Mouse (Mus musculus) hindbrain, embryonic 10.5 days (tissue): ENCODE results near the gene Scimp. TPM values are rescaled to one million over a fixed set of nuclear protein-coding genes. Genes with fewer than 3 reads are reported as not detected.
A peak's percentile ranks its signal among the peaks of the same experiment; 100 is the strongest.

Source experiments
- DNase-seq: peaks from one replicate; pipeline ENCODE4 v3.0.0-alpha.2; 2017; ENCODE audit warnings: low spot score
- H3K27ac ChIP-seq: fragments of 300-500 bp; sonication (generic); 2 replicates; pipeline ENCODE4 v1.5.1; 2016; ENCODE audit warnings: mild to moderate bottlenecking, moderate library complexity
- H3K27me3 ChIP-seq: fragments of 300-500 bp; sonication (generic); 2 replicates; pipeline ENCODE4 v1.6.1; 2016; ENCODE audit warnings: mild to moderate bottlenecking; ENCODE audit not compliant: poor library complexity, insufficient read depth, severe bottlenecking
- H3K36me3 ChIP-seq: fragments of 300-500 bp; sonication (generic); 2 replicates; pipeline ENCODE4 v1.6.1; 2016; ENCODE audit warnings: mild to moderate bottlenecking, moderate library complexity
- H3K4me1 ChIP-seq: fragments of 300-500 bp; sonication (generic); replicated peaks from 2 replicates; pipeline ENCODE4 v1.6.1; 2016; ENCODE audit warnings: mild to moderate bottlenecking
- H3K4me3 ChIP-seq: fragments of 300-500 bp; sonication (generic); 2 replicates; pipeline ENCODE4 v1.5.1; 2016; ENCODE audit warnings: mild to moderate bottlenecking, moderate library complexity
- H3K9me3 ChIP-seq: fragments of 300-500 bp; sonication (generic); 2 replicates; pipeline ENCODE4 v1.6.1; 2016; ENCODE audit warnings: mild to moderate bottlenecking, moderate library complexity
- WGBS: fragments of 180-500 bp; shearing (Covaris S2); methylation state at CpG from one replicate; pipeline ENCODE4 v1.1.7; 2016; 5-methylcytosine and 5-hydroxymethylcytosine counted together
- polyA plus RNA-seq: library from polyadenylated mRNA; unstranded; fragments of >200 nt; fragmentation: Nextera tagmentation; extraction: Ambion mirVana; gene quantifications from 2 replicates; pipeline ENCODE4 v1.2.1, GENCODE M21; 2016

Scimp gene
- polyA plus RNA-seq, result not detected in 2 replicates

GRCm38 (mm10) chr11:70812365-70812764, at the start of gene Scimp:
Gene Scimp (minus strand): TSS chr11:70812586.
- no peaks in the 10 kb centered on the region for H3K36me3 ChIP-seq
- no peak within 1 kb of the TSS for H3K4me3 ChIP-seq
- H3K27ac ChIP-seq, result no peak within 1 kb of the TSS
- no peak for DNase-seq
- H3K27me3 ChIP-seq, result no peaks in the 10 kb centered on the region
- H3K9me3 ChIP-seq, result no peaks in the 10 kb centered on the region
- H3K4me1 ChIP-seq, result 0 out of 2 replicates have a peak, but pooled peaks cover 7% of the 10 kb centered on the region
- WGBS, result 79% methylated on average over 7 of the region's 7 CpGs

GRCm38 (mm10) chr11:70860371-70860770, 48.0 kb upstream of the Scimp start:
- no peaks in the 10 kb centered on the region for H3K9me3 ChIP-seq
- 0 out of 2 replicates have a peak, but pooled peaks cover 2% of the 10 kb centered on the region for H3K36me3 ChIP-seq
- H3K4me1 ChIP-seq, result no peaks in the 10 kb centered on the region
- no peaks in the 10 kb centered on the region for H3K27me3 ChIP-seq
- WGBS, result 96% methylated on average over 1 of the region's 1 CpGs
- DNase-seq, result no peak
- H3K27ac ChIP-seq, result no peak overlapping the region
- no peak overlapping the region for H3K4me3 ChIP-seq

- no peak for DNase-seq
- H3K4me1 ChIP-seq, result peaks cover 27% of the 10 kb centered on the region
- no peak overlapping the region for H3K27ac ChIP-seq
- H3K9me3 ChIP-seq, result no peaks in the 10 kb centered on the region
- no peaks in the 10 kb centered on the region; the same call in 1 of the 2 replicates for H3K27me3 ChIP-seq
- H3K36me3 ChIP-seq, result no peaks in the 10 kb centered on the region
- H3K4me3 ChIP-seq, result peak overlapping the region; percentile 97
- 68% methylated on average over 2 of the region's 2 CpGs for WGBS
Measured at GRCm38 (mm10) chr11:70846029-70846428, 33.6 kb upstream of the Scimp start.

GRCm38 (mm10) chr11:70845457-70845978, 33.1 kb upstream of the Scimp start:
- Histone ChIP-seq H3K36me3 (no peaks in the 10 kb centered on the region), H3K4me1 (peaks cover 27% of the 10 kb centered on the region), H3K9me3 (no peaks in the 10 kb centered on the region), H3K4me3 (peak overlapping the region; percentile 97), H3K27ac (peak overlapping the region; percentile 95), H3K27me3 (no peaks in the 10 kb centered on the region; the same call in 1 of the 2 replicates)
- DNase-seq, result no peak
- WGBS, result 7% methylated on average over 19 of the region's 19 CpGs

GRCm38 (mm10) chr11:70844559-70845456, 32.4 kb upstream of the Scimp start, which contains the start of gene Rabep1:
Gene Rabep1 (plus strand): TSS chr11:70844778.
- Histone ChIP-seq H3K9me3 (no peaks in the 10 kb centered on the region), H3K4me3 (peak within 1 kb of the TSS; percentile 97), H3K36me3 (no peaks in the 10 kb centered on the region), H3K27me3 (no peaks in the 10 kb centered on the region; the same call in 1 of the 2 replicates), H3K4me1 (peaks cover 27% of the 10 kb centered on the region), H3K27ac (peak within 1 kb of the TSS; percentile 95)
- WGBS, result under 1% methylated on average over 88 of the region's 88 CpGs
- peak; percentile 97 for DNase-seq

GRCm38 (mm10) chr11:70843701-70844551, 31.5 kb upstream of the Scimp start:
- DNase-seq, result no peak
- peaks cover 27% of the 10 kb centered on the region for H3K4me1 ChIP-seq
- no peaks in the 10 kb centered on the region; the same call in 1 of the 2 replicates for H3K27me3 ChIP-seq
- H3K9me3 ChIP-seq, result no peaks in the 10 kb centered on the region
- 18% methylated on average over 12 of the region's 12 CpGs for WGBS
- no peaks in the 10 kb centered on the region for H3K36me3 ChIP-seq
- H3K4me3 ChIP-seq, result peak overlapping the region; percentile 97
- H3K27ac ChIP-seq, result peak overlapping the region; percentile 95

- H3K27ac ChIP-seq, result no peak overlapping the region
- H3K36me3 ChIP-seq, result no peaks in the 10 kb centered on the region
- peaks cover 27% of the 10 kb centered on the region for H3K4me1 ChIP-seq
- H3K4me3 ChIP-seq, result no peak overlapping the region
- DNase-seq, result no peak
- WGBS, result 57% methylated on average over 4 of the region's 4 CpGs
- H3K9me3 ChIP-seq, result no peaks in the 10 kb centered on the region
- no peaks in the 10 kb centered on the region; the same call in 1 of the 2 replicates for H3K27me3 ChIP-seq
Measured at GRCm38 (mm10) chr11:70842983-70843382, 30.6 kb upstream of the Scimp start.

GRCm38 (mm10) chr11:70838610-70839009, 26.2 kb upstream of the Scimp start:
- H3K9me3 ChIP-seq, result peaks cover 5% of the 10 kb centered on the region; the same call in 1 of the 2 replicates
- H3K27ac ChIP-seq, result no peak overlapping the region
- no peaks in the 10 kb centered on the region; the same call in 1 of the 2 replicates for H3K27me3 ChIP-seq
- H3K4me1 ChIP-seq, result peaks cover 1% of the 10 kb centered on the region
- WGBS, result 53% methylated on average over 2 of the region's 2 CpGs
- H3K4me3 ChIP-seq, result no peak overlapping the region
- no peak for DNase-seq
- no peaks in the 10 kb centered on the region for H3K36me3 ChIP-seq

GRCm38 (mm10) chr11:70837031-70837430, 24.6 kb upstream of the Scimp start:
- Histone ChIP-seq H3K4me3 (no peak overlapping the region), H3K9me3 (peaks cover 10% of the 10 kb centered on the region; the same call in 1 of the 2 replicates), H3K27me3 (no peaks in the 10 kb centered on the region), H3K27ac (no peak overlapping the region), H3K4me1 (no peaks in the 10 kb centered on the region), H3K36me3 (no peaks in the 10 kb centered on the region)
- 95% methylated on average over 3 of the region's 3 CpGs for WGBS
- no peak for DNase-seq

GRCm38 (mm10) chr11:70835381-70835831, 23.0 kb upstream of the Scimp start:
- WGBS, result 76% methylated on average over 6 of the region's 6 CpGs
- no peak overlapping the region for H3K27ac ChIP-seq
- no peak for DNase-seq
- H3K9me3 ChIP-seq, result peaks cover 10% of the 10 kb centered on the region; the same call in 1 of the 2 replicates
- no peaks in the 10 kb centered on the region for H3K36me3 ChIP-seq
- H3K27me3 ChIP-seq, result no peaks in the 10 kb centered on the region
- no peak overlapping the region for H3K4me3 ChIP-seq
- H3K4me1 ChIP-seq, result no peaks in the 10 kb centered on the region

GRCm38 (mm10) chr11:70833831-70834230, 21.4 kb upstream of the Scimp start:
- peaks cover 10% of the 10 kb centered on the region; the same call in 1 of the 2 replicates for H3K9me3 ChIP-seq
- no peak overlapping the region for H3K4me3 ChIP-seq
- no peaks in the 10 kb centered on the region for H3K27me3 ChIP-seq
- WGBS, result 75% methylated on average over 3 of the region's 3 CpGs
- no peaks in the 10 kb centered on the region for H3K36me3 ChIP-seq
- H3K4me1 ChIP-seq, result no peaks in the 10 kb centered on the region
- no peak overlapping the region for H3K27ac ChIP-seq
- no peak for DNase-seq

- H3K27me3 ChIP-seq, result no peaks in the 10 kb centered on the region
- peaks cover 10% of the 10 kb centered on the region; the same call in 1 of the 2 replicates for H3K9me3 ChIP-seq
- DNase-seq, result no peak
- H3K4me3 ChIP-seq, result no peak overlapping the region
- H3K27ac ChIP-seq, result no peak overlapping the region
- H3K36me3 ChIP-seq, result no peaks in the 10 kb centered on the region
- H3K4me1 ChIP-seq, result no peaks in the 10 kb centered on the region
Measured at GRCm38 (mm10) chr11:70833408-70833807, 21.0 kb upstream of the Scimp start.
